Mouse (Mus musculus): ENCODE data around the gene Gm11146. TPM values are rescaled to one million over a fixed set of nuclear protein-coding genes. Genes with fewer than 3 reads are reported as not detected.

The Gm11146 gene
- total and polyA plus RNA-seq, 3 experiments, result not detected

GRCm38 (mm10) chr16:77593828-77594421 lies 8.0 kb downstream of the Gm11146 start:
- Histone ChIP-seq H3K36me3 (ENCODE audit: control insufficient read depth in 1 of 2, insufficient read depth in 2 of 2, low read length in 2 of 2) (no peaks in the 10 kb centered on the region), H3K79me2 (ENCODE audit: control insufficient read depth, insufficient read depth, low read length, poor library complexity) (no peaks in the 10 kb centered on the region), H3K4me1 (ENCODE audit: control insufficient read depth in 1 of 2, insufficient read depth in 2 of 2, low read length in 2 of 2) (no peaks in the 10 kb centered on the region), H3K27me3 (ENCODE audit: control insufficient read depth in 1 of 2, insufficient read depth in 2 of 2, low read length in 2 of 2) (no peaks in the 10 kb centered on the region), H3K27ac (ENCODE audit: control insufficient read depth, low read depth, low read length) (no peak overlapping the region), H3K4me3 (ENCODE audit: control insufficient read depth in 1 of 2, insufficient read depth in 1 of 2, low read depth in 2 of 2, low read length in 2 of 2) (no peak overlapping the region), H3K9ac (ENCODE audit: control insufficient read depth, low read depth, low read length, poor library complexity, severe bottlenecking) (no peak overlapping the region), H3K9me3 (replicated peaks; ENCODE audit: insufficient read depth, low read length) (no peaks in the 10 kb centered on the region)
- DNase-seq (ENCODE audit: low read depth, low spot score), result peak; percentile 5
- TF ChIP-seq MAX (IDR thresholded peaks at IDR 0.05; ENCODE audit: low read length) (no peak), POLR2AphosphoS2 (IDR thresholded peaks at IDR 0.05; ENCODE audit: low read length) (no peak), ZC3H11A (IDR thresholded peaks at IDR 0.05; ENCODE audit: low read depth, low read length) (no peak), CTCF (IDR thresholded peaks at IDR 0.05 in 2 of 3, conservative IDR thresholded peaks at IDR 0.05 in 1 of 3; ENCODE audit: control insufficient read depth in 1 of 3, insufficient read depth in 1 of 3, low read depth in 2 of 3, low read length in 3 of 3, poor library complexity in 1 of 3, severe bottlenecking in 1 of 3) (no peak)

GRCm38 (mm10) chr16:77592986-77593385 lies 8.9 kb downstream of the Gm11146 start:
- Histone ChIP-seq H3K27me3 (ENCODE audit: control insufficient read depth in 1 of 2, insufficient read depth in 2 of 2, low read length in 2 of 2) (no peaks in the 10 kb centered on the region), H3K79me2 (ENCODE audit: control insufficient read depth, insufficient read depth, low read length, poor library complexity) (no peaks in the 10 kb centered on the region), H3K4me1 (ENCODE audit: control insufficient read depth in 1 of 2, insufficient read depth in 2 of 2, low read length in 2 of 2) (no peaks in the 10 kb centered on the region), H3K4me3 (ENCODE audit: control insufficient read depth in 1 of 2, insufficient read depth in 1 of 2, low read depth in 2 of 2, low read length in 2 of 2) (no peak overlapping the region), H3K36me3 (ENCODE audit: control insufficient read depth in 1 of 2, insufficient read depth in 2 of 2, low read length in 2 of 2) (no peaks in the 10 kb centered on the region), H3K27ac (ENCODE audit: control insufficient read depth, low read depth, low read length) (no peak overlapping the region), H3K9ac (ENCODE audit: control insufficient read depth, low read depth, low read length, poor library complexity, severe bottlenecking) (no peak overlapping the region), H3K9me3 (replicated peaks; ENCODE audit: insufficient read depth, low read length) (no peaks in the 10 kb centered on the region)
- TF ChIP-seq E2F4 (IDR thresholded peaks at IDR 0.05; ENCODE audit: borderline replicate concordance, low read depth, low read length) (no peak), ELF1 (IDR thresholded peaks at IDR 0.05; ENCODE audit: low read depth, low read length) (no peak), TCF12 (IDR thresholded peaks at IDR 0.05; ENCODE audit: low read depth, low read length) (no peak), CTCF (IDR thresholded peaks at IDR 0.05 in 2 of 3, conservative IDR thresholded peaks at IDR 0.05 in 1 of 3; ENCODE audit: control insufficient read depth in 1 of 3, insufficient read depth in 1 of 3, low read depth in 2 of 3, low read length in 3 of 3, poor library complexity in 1 of 3, severe bottlenecking in 1 of 3) (no peak), RAD21 (IDR thresholded peaks at IDR 0.05; ENCODE audit: low read depth, low read length) (no peak), EP300 (IDR thresholded peaks at IDR 0.05; ENCODE audit: low read depth in 1 of 2, low read length in 2 of 2) (no peak), USF1 (IDR thresholded peaks at IDR 0.05; ENCODE audit: low read depth, low read length) (no peak), TBP (IDR thresholded peaks at IDR 0.05; ENCODE audit: low read depth, low read length) (no peak), NELFE (IDR thresholded peaks at IDR 0.05; ENCODE audit: low read depth, low read length) (no peak), UBTF (IDR thresholded peaks at IDR 0.05; ENCODE audit: borderline replicate concordance, insufficient read depth, low read depth, low read length) (no peak), JUND (IDR thresholded peaks at IDR 0.05; ENCODE audit: low read depth, low read length) (no peak), POLR2AphosphoS2 (IDR thresholded peaks at IDR 0.05; ENCODE audit: low read length) (no peak), USF2 (IDR thresholded peaks at IDR 0.05; ENCODE audit: borderline replicate concordance in 1 of 2, insufficient read depth in 1 of 2, low read depth in 1 of 2, low read length in 2 of 2) (no peak), MAZ (IDR thresholded peaks at IDR 0.05; ENCODE audit: low read depth, low read length) (no peak), ZNF384 (IDR thresholded peaks at IDR 0.05; ENCODE audit: low read depth, low read length) (no peak), MEF2A (IDR thresholded peaks at IDR 0.05; ENCODE audit: extremely low read depth, insufficient replicate concordance, low read depth, low read length, poor library complexity, severe bottlenecking) (no peak)
- DNase-seq (ENCODE audit: low read depth, low spot score), result no peak

All from MEL (cell line).